In the genomic region with DNA sequence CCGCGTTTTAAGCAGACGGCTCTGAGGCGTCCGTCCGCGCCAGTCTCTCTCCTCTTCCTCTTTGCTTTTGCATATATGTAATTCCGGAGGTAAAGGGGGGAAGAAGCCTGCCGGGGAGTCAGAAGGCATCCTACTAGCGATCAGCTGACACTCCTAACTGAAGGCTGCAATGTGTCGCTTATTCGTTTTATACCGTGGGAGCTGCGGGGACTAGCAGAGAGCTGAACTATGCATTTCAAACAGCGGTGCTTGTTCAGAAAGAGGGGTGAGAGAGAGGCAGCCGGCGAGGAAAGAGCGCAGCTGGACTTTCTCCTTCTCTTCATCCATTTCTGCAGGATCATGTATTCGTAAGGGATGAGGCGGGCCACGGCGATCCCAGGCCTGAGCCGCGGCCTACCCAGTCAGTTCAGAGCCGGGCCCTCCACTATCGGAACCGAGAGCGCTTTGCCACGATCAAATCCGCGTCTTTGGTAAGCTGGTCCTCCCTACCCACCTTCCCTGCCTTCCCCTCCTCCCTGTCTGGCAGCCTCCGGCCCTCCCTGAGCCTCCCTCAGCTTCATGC, we compare ENCODE assay signal across 8 mouse cellular contexts. TPM values are rescaled to one million over a fixed set of nuclear protein-coding genes. Genes with fewer than 3 reads are reported as not detected.
DNase-seq lines count a peak whose midpoint lies in the region; ATAC-seq and TF ChIP-seq lines count a peak whose summit lies in the region.

No protein-coding gene starts in this region.

- H3K36me3 ChIP-seq in heart, embryonic 13.5 days = peaks cover 4% of the 10 kb centered on the region; the same call in 1 of the 2 replicates
- H3K36me3 ChIP-seq in midbrain, embryonic 13.5 days = 0 out of 2 replicates have a peak, but pooled peaks cover 5% of the 10 kb centered on the region

- H3K9me3 ChIP-seq in heart, embryonic 13.5 days = no peaks in the 10 kb centered on the region
- H3K9me3 ChIP-seq in midbrain, embryonic 13.5 days = no peaks in the 10 kb centered on the region

- ATAC-seq in heart, embryonic 13.5 days (ENCODE audit: extremely low read depth, insufficient number of reproducible peaks, low FRiP score, low TSS enrichment) = no peak
- peak; percentile 65; the same call in 1 of the 2 replicates for ATAC-seq in midbrain, embryonic 13.5 days

- no peaks in the 10 kb centered on the region for H3K4me1 ChIP-seq in lung, adult 2 months (ENCODE audit: control insufficient read depth, insufficient read depth, low read length)
- H3K4me1 ChIP-seq in heart, embryonic 13.5 days = peaks cover 18% of the 10 kb centered on the region
- peaks cover 23% of the 10 kb centered on the region for H3K4me1 ChIP-seq in midbrain, embryonic 13.5 days (replicated peaks)

- peak overlapping the region; percentile 74 for H3K27ac ChIP-seq in heart, embryonic 13.5 days (replicated peaks)
- peak overlapping the region; percentile 95 for H3K27ac ChIP-seq in midbrain, embryonic 13.5 days

- H3K27me3 ChIP-seq in heart, embryonic 13.5 days (replicated peaks) = no peaks in the 10 kb centered on the region
- H3K27me3 ChIP-seq in midbrain, embryonic 13.5 days = no peaks in the 10 kb centered on the region

- peak overlapping the region; percentile 80 for H3K9ac ChIP-seq in heart, embryonic 13.5 days
- H3K9ac ChIP-seq in midbrain, embryonic 13.5 days (replicated peaks) = peak overlapping the region; percentile 87

- peak overlapping the region; percentile 74 for H3K4me2 ChIP-seq in heart, embryonic 13.5 days
- H3K4me2 ChIP-seq in midbrain, embryonic 13.5 days (replicated peaks) = peak overlapping the region; percentile 72

- H3K4me3 ChIP-seq in lung, adult 2 months (replicated peaks; ENCODE audit: extremely low read depth, low read depth, low read length) = peak overlapping the region; percentile 28
- peak overlapping the region; percentile 56 for H3K4me3 ChIP-seq in heart, embryonic 13.5 days
- peak overlapping the region; percentile 61 for H3K4me3 ChIP-seq in midbrain, embryonic 13.5 days (replicated peaks)

- TF ChIP-seq POLR2A in lung, adult 2 months (IDR thresholded peaks at IDR 0.05; ENCODE audit: borderline replicate concordance, extremely low read depth, low read depth, low read length) = no peak

- TF ChIP-seq CTCF in lung, adult 2 months (IDR thresholded peaks at IDR 0.05; ENCODE audit: insufficient read depth, low read length) = no peak

- 29% methylated on average over 32 of the region's 32 CpGs for WGBS in lung, adult 2 months
- WGBS in heart, embryonic 13.5 days = 5% methylated on average over 32 of the region's 32 CpGs
- WGBS in midbrain, embryonic 13.5 days = under 1% methylated on average over 31 of the region's 32 CpGs

- DNase-seq in lung, adult 2 months = no peak
- no peak for DNase-seq in lung, postnatal 25 days (ENCODE audit: low spot score)
- DNase-seq in embryo, embryonic 10.5 days (ENCODE audit: low spot score) = peak; percentile 55
- DNase-seq in layer of hippocampus, adult 9-11 months = peak; percentile 56
- peak; percentile 67 for DNase-seq in telencephalon, adult 2 months (ENCODE audit: low read depth, low spot score)
- no peak for DNase-seq in T-cell, adult 2 months (ENCODE audit: low spot score)

RNA-seq across cellular contexts. Expression of a gene that starts 46.6 kb away (rescaled TPM):
- 273 and 368 TPM in 2 replicates for polyA plus RNA-seq in lung, adult 2 months (2012; rRNA removed)
- 576 and 649 TPM in 2 replicates for polyA plus RNA-seq in heart, embryonic 13.5 days (2015; fragmentation: Nextera tagmentation; extraction: Ambion mirVana)
- polyA plus RNA-seq in midbrain, embryonic 13.5 days (2015; fragmentation: Nextera tagmentation; extraction: Ambion mirVana) = 1,014 and 1,066 TPM in 2 replicates

Comparison
In these comparisons a context has a peak if more than half of its experiments do, and no peak if none do; other contexts are left out.
1. DNase-seq: peak in embryo, embryonic 10.5 days (single experiment), layer of hippocampus, adult 9-11 months (single experiment) and telencephalon, adult 2 months (single experiment); none in lung, adult 2 months (single experiment), lung, postnatal 25 days (single experiment) and T-cell, adult 2 months (single experiment).
2. Peak in every context shown above with its lines, with median percentiles within 50 percentile points of each other: H3K4me3 ChIP-seq.